Mouse (Mus musculus): Measurements from ENCODE around the gene Prss35. TPM values are rescaled to one million over a fixed set of nuclear protein-coding genes. Genes with fewer than 3 reads are reported as not detected.

Prss35 gene
- not detected in 2 replicates for polyA plus RNA-seq (2012)

- no peak for TF ChIP-seq GATA1 (IDR thresholded peaks at IDR 0.05; ENCODE audit: low read length)
Observed at GRCm38 (mm10) chr9:86742959-86743911, at the start of gene Prss35. Prss35 (plus strand) TSS chr9:86743649.

- TF ChIP-seq GATA1 (IDR thresholded peaks at IDR 0.05; ENCODE audit: low read length) = no peak
Observed at GRCm38 (mm10) chr9:86693935-86694334, 49.5 kb upstream of the Prss35 start.

- no peak for TF ChIP-seq GATA1 (IDR thresholded peaks at IDR 0.05; ENCODE audit: low read length)
Observed at GRCm38 (mm10) chr9:86694644-86695043, 48.8 kb upstream of the Prss35 start.

- no peak for TF ChIP-seq GATA1 (IDR thresholded peaks at IDR 0.05; ENCODE audit: low read length)
Observed at GRCm38 (mm10) chr9:86695199-86695817, 48.1 kb upstream of the Prss35 start.

- TF ChIP-seq GATA1 (IDR thresholded peaks at IDR 0.05; ENCODE audit: low read length) = no peak
Observed at GRCm38 (mm10) chr9:86695818-86696261, 47.6 kb upstream of the Prss35 start, which contains the start of gene Me1. Me1 (minus strand) TSS chr9:86695953.

GRCm38 (mm10) chr9:86701264-86701663 is 42.2 kb upstream of the Prss35 start:
- TF ChIP-seq GATA1 (IDR thresholded peaks at IDR 0.05; ENCODE audit: low read length) = no peak

GRCm38 (mm10) chr9:86701844-86702243 is 41.6 kb upstream of the Prss35 start:
- TF ChIP-seq GATA1 (IDR thresholded peaks at IDR 0.05; ENCODE audit: low read length) = no peak

- no peak for TF ChIP-seq GATA1 (IDR thresholded peaks at IDR 0.05; ENCODE audit: low read length)
Observed at GRCm38 (mm10) chr9:86707431-86707830, 36.0 kb upstream of the Prss35 start.

GRCm38 (mm10) chr9:86708921-86709320 is 34.5 kb upstream of the Prss35 start:
- TF ChIP-seq GATA1 (IDR thresholded peaks at IDR 0.05; ENCODE audit: low read length) = no peak

GRCm38 (mm10) chr9:86710091-86710634 is 33.3 kb upstream of the Prss35 start:
- no peak for TF ChIP-seq GATA1 (IDR thresholded peaks at IDR 0.05; ENCODE audit: low read length)

- TF ChIP-seq GATA1 (IDR thresholded peaks at IDR 0.05; ENCODE audit: low read length) = no peak
Observed at GRCm38 (mm10) chr9:86712648-86713047, 30.8 kb upstream of the Prss35 start.

- no peak for TF ChIP-seq GATA1 (IDR thresholded peaks at IDR 0.05; ENCODE audit: low read length)
Observed at GRCm38 (mm10) chr9:86714089-86714488, 29.4 kb upstream of the Prss35 start.

- no peak for TF ChIP-seq GATA1 (IDR thresholded peaks at IDR 0.05; ENCODE audit: low read length)
Observed at GRCm38 (mm10) chr9:86716540-86716939, 26.9 kb upstream of the Prss35 start.

- no peak for TF ChIP-seq GATA1 (IDR thresholded peaks at IDR 0.05; ENCODE audit: low read length)
Observed at GRCm38 (mm10) chr9:86717119-86717518, 26.3 kb upstream of the Prss35 start.

- TF ChIP-seq GATA1 (IDR thresholded peaks at IDR 0.05; ENCODE audit: low read length) = no peak
Observed at GRCm38 (mm10) chr9:86720227-86720626, 23.2 kb upstream of the Prss35 start.

- TF ChIP-seq GATA1 (IDR thresholded peaks at IDR 0.05; ENCODE audit: low read length) = no peak
Observed at GRCm38 (mm10) chr9:86720794-86721193, 22.7 kb upstream of the Prss35 start.

Data from G1E-ER4 (cell line).